Mouse (Mus musculus) heart, embryonic 13.5 days (tissue): ENCODE measurements around the gene Dhx33. TPM values are rescaled to one million over a fixed set of nuclear protein-coding genes. Genes with fewer than 3 reads are reported as not detected.

Experiments
- ATAC-seq: fragments of 200-750 bp; cut with Nextera tagmentation; 2 replicates; pipeline ENCODE4 v1.8.0; 2017; ENCODE audit warnings: moderate TSS enrichment; ENCODE audit not compliant: insufficient number of reproducible peaks, low FRiP score, low TSS enrichment; ENCODE audit errors: extremely low read depth
- H3K27ac ChIP-seq: fragments of 300-500 bp; sonication (generic); replicated peaks from 2 replicates; pipeline ENCODE4 v1.5.1; 2015; ENCODE audit warnings: moderate library complexity, mild to moderate bottlenecking, inconsistent platforms
- H3K27me3 ChIP-seq: fragments of 300-500 bp; sonication (generic); replicated peaks from 2 replicates; pipeline ENCODE4 v1.6.1; 2015; ENCODE audit warnings: mild to moderate bottlenecking, inconsistent platforms
- H3K36me3 ChIP-seq: fragments of 300-500 bp; sonication (generic); 2 replicates; pipeline ENCODE4 v1.6.1; 2015; ENCODE audit warnings: mild to moderate bottlenecking, inconsistent platforms
- H3K4me1 ChIP-seq: fragments of 300-500 bp; sonication (generic); 2 replicates; pipeline ENCODE4 v1.6.1; 2015; ENCODE audit warnings: inconsistent platforms
- H3K4me2 ChIP-seq: fragments of 300-500 bp; sonication (generic); 2 replicates; pipeline ENCODE4 v1.6.1; 2015; ENCODE audit warnings: inconsistent platforms, mild to moderate bottlenecking, moderate library complexity
- H3K4me3 ChIP-seq: fragments of 300-500 bp; sonication (generic); 2 replicates; pipeline ENCODE4 v1.5.1; 2015; ENCODE audit warnings: moderate library complexity, mild to moderate bottlenecking, inconsistent platforms
- H3K9ac ChIP-seq: fragments of 300-500 bp; sonication (generic); 2 replicates; pipeline ENCODE4 v1.6.1; 2015; ENCODE audit warnings: inconsistent platforms, mild to moderate bottlenecking, moderate library complexity
- H3K9me3 ChIP-seq: fragments of 300-500 bp; sonication (generic); 2 replicates; pipeline ENCODE4 v1.6.1; 2016; ENCODE audit warnings: inconsistent platforms
- WGBS: fragments of 180-500 bp; shearing (Covaris S2); methylation state at CpG from one replicate; pipeline ENCODE4 v1.1.7; 2015; ENCODE audit warnings: mixed read lengths; 5-methylcytosine and 5-hydroxymethylcytosine counted together
- polyA plus RNA-seq: library from polyadenylated mRNA; unstranded; fragments of >200 nt; fragmentation: Nextera tagmentation; extraction: Ambion mirVana; gene quantifications from 2 replicates; pipeline ENCODE4 v1.2.1, GENCODE M21; 2015

Gene Dhx33
- polyA plus RNA-seq, 1 experiment from 2014 or later: 12.6 TPM

- Histone ChIP-seq H3K9me3 (no peaks in the 10 kb centered on the region), H3K9ac (no peak overlapping the region), H3K27ac (no peak overlapping the region), H3K4me1 (no peaks in the 10 kb centered on the region; the same call in 1 of the 2 replicates), H3K27me3 (no peaks in the 10 kb centered on the region), H3K4me2 (no peak overlapping the region), H3K4me3 (no peak overlapping the region), H3K36me3 (peaks cover 97% of the 10 kb centered on the region)
- 86% methylated on average over 5 of the region's 5 CpGs for WGBS
- no peak for ATAC-seq
Observed at GRCm38 (mm10) chr11:70960786-70961554, 43.3 kb downstream of the Dhx33 start.

GRCm38 (mm10) chr11:70954711-70955110 is 49.5 kb downstream of the Dhx33 start:
- Histone ChIP-seq H3K4me2 (no peak overlapping the region), H3K27ac (no peak overlapping the region), H3K9me3 (no peaks in the 10 kb centered on the region), H3K4me1 (no peaks in the 10 kb centered on the region), H3K36me3 (peaks cover 97% of the 10 kb centered on the region), H3K27me3 (no peaks in the 10 kb centered on the region), H3K9ac (no peak overlapping the region), H3K4me3 (no peak overlapping the region)
- ATAC-seq: no peak
- 90% methylated on average over 4 of the region's 4 CpGs for WGBS

GRCm38 (mm10) chr11:70944935-70945817 is 59.1 kb downstream of the Dhx33 start:
- Histone ChIP-seq H3K9ac (no peak overlapping the region), H3K36me3 (peaks cover 95% of the 10 kb centered on the region), H3K4me2 (no peak overlapping the region), H3K4me1 (no peaks in the 10 kb centered on the region), H3K27ac (no peak overlapping the region), H3K4me3 (no peak overlapping the region), H3K9me3 (no peaks in the 10 kb centered on the region), H3K27me3 (no peaks in the 10 kb centered on the region)
- no peak for ATAC-seq
- 89% methylated on average over 4 of the region's 4 CpGs for WGBS

GRCm38 (mm10) chr11:70943651-70944050 is 60.6 kb downstream of the Dhx33 start:
- Histone ChIP-seq H3K9ac (no peak overlapping the region), H3K4me1 (no peaks in the 10 kb centered on the region), H3K27me3 (no peaks in the 10 kb centered on the region), H3K36me3 (peaks cover 95% of the 10 kb centered on the region), H3K4me2 (no peak overlapping the region), H3K9me3 (no peaks in the 10 kb centered on the region), H3K27ac (no peak overlapping the region), H3K4me3 (no peak overlapping the region)
- 88% methylated on average over 7 of the region's 7 CpGs for WGBS
- ATAC-seq: no peak

- Histone ChIP-seq H3K36me3 (peaks cover 95% of the 10 kb centered on the region), H3K27me3 (no peaks in the 10 kb centered on the region), H3K9me3 (no peaks in the 10 kb centered on the region), H3K4me1 (no peaks in the 10 kb centered on the region), H3K27ac (no peak overlapping the region), H3K4me2 (no peak overlapping the region), H3K9ac (no peak overlapping the region), H3K4me3 (no peak overlapping the region)
- no peak for ATAC-seq
- 77% methylated on average over 1 of the region's 1 CpGs for WGBS
Observed at GRCm38 (mm10) chr11:70942596-70942995, 61.6 kb downstream of the Dhx33 start.

- Histone ChIP-seq H3K4me1 (no peaks in the 10 kb centered on the region), H3K4me3 (no peak overlapping the region), H3K36me3 (peaks cover 89% of the 10 kb centered on the region), H3K9me3 (no peaks in the 10 kb centered on the region), H3K27ac (no peak overlapping the region), H3K4me2 (no peak overlapping the region), H3K9ac (no peak overlapping the region), H3K27me3 (no peaks in the 10 kb centered on the region)
- no peak for ATAC-seq
- 89% methylated on average over 7 of the region's 7 CpGs for WGBS
Observed at GRCm38 (mm10) chr11:70935316-70935715, 68.9 kb downstream of the Dhx33 start.

Other genes with a start within 250 kb of the Dhx33 start
- 8.3 and 9.5 TPM in 2 replicates for gene Zfp3, start 240.2 kb downstream of the Dhx33 start, polyA plus RNA-seq
- gene Scimp, start 191.9 kb downstream of the Dhx33 start, polyA plus RNA-seq: 0.13 TPM in 1 of 2 replicates, not detected in the other
- gene Rabep1, start 159.7 kb downstream of the Dhx33 start, polyA plus RNA-seq: 28.3 and 31.8 TPM in 2 replicates
- gene Nup88, start 34.5 kb downstream of the Dhx33 start, polyA plus RNA-seq: 101 and 112 TPM in 2 replicates
- gene Rpain, start 34.2 kb downstream of the Dhx33 start, polyA plus RNA-seq: 46.6 and 61.5 TPM in 2 replicates
- gene C1qbp, start 21.4 kb downstream of the Dhx33 start, polyA plus RNA-seq: 248 and 269 TPM in 2 replicates
- gene Mis12, start 15.2 kb upstream of the Dhx33 start, polyA plus RNA-seq: 22.6 and 24.5 TPM in 2 replicates
- gene Derl2, start 15.4 kb upstream of the Dhx33 start, polyA plus RNA-seq: 30.8 and 35.6 TPM in 2 replicates
- 35.8 and 40.1 TPM in 2 replicates for gene 6330403K07Rik, start 29.1 kb upstream of the Dhx33 start, polyA plus RNA-seq
- gene Nlrp1a, start 140.3 kb upstream of the Dhx33 start, polyA plus RNA-seq: not detected in 2 replicates
- not detected in 2 replicates for gene Nlrp1b, start 226.3 kb upstream of the Dhx33 start, polyA plus RNA-seq